Mouse (Mus musculus) thymus, adult 2 months (tissue): ENCODE data around the gene Stard8.

Experiments
- CTCF ChIP-seq: fragments of 200-500 bp; IDR thresholded peaks from 2 replicates; pipeline ENCODE4 v1.5.1; 2012; ENCODE audit warnings: mild to moderate bottlenecking, control low read depth, low read length, moderate library complexity, borderline replicate concordance; ENCODE audit not compliant: control insufficient read depth, poor library complexity, insufficient read depth; ENCODE audit errors: extremely low read depth
- POLR2A ChIP-seq: fragments of 200-500 bp; IDR thresholded peaks from 2 replicates; pipeline ENCODE4 v1.6.1; 2012; ENCODE audit warnings: mild to moderate bottlenecking, low read length, control low read depth, moderate library complexity; ENCODE audit not compliant: control insufficient read depth, poor library complexity, insufficient read depth; ENCODE audit errors: extremely low read depth

- TF ChIP-seq POLR2A = no peak
- TF ChIP-seq CTCF = no peak
Observed at GRCm38 (mm10) chrX:99045315-99045714, 42.3 kb downstream of the Stard8 start.
